Mouse (Mus musculus) limb, embryonic 10.5 days (tissue): ENCODE data around the gene Hist2h2aa2. TPM values are rescaled to one million over a fixed set of nuclear protein-coding genes. Genes with fewer than 3 reads are reported as not detected.
A peak's percentile ranks its signal among the peaks of the same experiment; 100 is the strongest.
"Not testable (repeated sequence)": the region's sequence is repeated elsewhere in the genome, so short reads cannot be mapped to it uniquely, and the experiment has no call there.

Source experiments
- DNase-seq: peaks from one replicate; pipeline ENCODE4 v3.0.0-alpha.2; 2017; ENCODE audit warnings: low spot score
- H3K27ac ChIP-seq: fragments of 300-500 bp; sonication (generic); 2 replicates; pipeline ENCODE4 v1.5.1; 2016; ENCODE audit warnings: mild to moderate bottlenecking
- H3K27me3 ChIP-seq: fragments of 300-500 bp; sonication (generic); 2 replicates; pipeline ENCODE4 v1.6.1; 2016; ENCODE audit warnings: low read depth, mild to moderate bottlenecking; ENCODE audit not compliant: poor library complexity, severe bottlenecking
- H3K36me3 ChIP-seq: fragments of 300-500 bp; sonication (generic); 2 replicates; pipeline ENCODE4 v1.6.1; 2016; ENCODE audit warnings: mild to moderate bottlenecking, moderate library complexity
- H3K4me1 ChIP-seq: fragments of 300-500 bp; sonication (generic); 2 replicates; pipeline ENCODE4 v1.6.1; 2016
- H3K4me3 ChIP-seq: fragments of 300-500 bp; sonication (generic); 2 replicates; pipeline ENCODE4 v1.5.1; 2016; ENCODE audit warnings: mild to moderate bottlenecking, moderate library complexity
- H3K9me3 ChIP-seq: fragments of 300-500 bp; sonication (generic); replicated peaks from 2 replicates; pipeline ENCODE4 v1.6.1; 2016; ENCODE audit warnings: mild to moderate bottlenecking
- WGBS: fragments of 180-500 bp; shearing (Covaris S2); methylation state at CpG from one replicate; pipeline ENCODE4 v1.1.7; 2016; 5-methylcytosine and 5-hydroxymethylcytosine counted together
- polyA plus RNA-seq: library from polyadenylated mRNA; unstranded; fragments of >200 nt; fragmentation: Nextera tagmentation; extraction: Ambion mirVana; gene quantifications from 2 replicates; pipeline ENCODE4 v1.2.1, GENCODE M21; 2016

Hist2h2aa2 gene
- polyA plus RNA-seq, 1 experiment from 2014 or later: 27.3 TPM

DNA sequence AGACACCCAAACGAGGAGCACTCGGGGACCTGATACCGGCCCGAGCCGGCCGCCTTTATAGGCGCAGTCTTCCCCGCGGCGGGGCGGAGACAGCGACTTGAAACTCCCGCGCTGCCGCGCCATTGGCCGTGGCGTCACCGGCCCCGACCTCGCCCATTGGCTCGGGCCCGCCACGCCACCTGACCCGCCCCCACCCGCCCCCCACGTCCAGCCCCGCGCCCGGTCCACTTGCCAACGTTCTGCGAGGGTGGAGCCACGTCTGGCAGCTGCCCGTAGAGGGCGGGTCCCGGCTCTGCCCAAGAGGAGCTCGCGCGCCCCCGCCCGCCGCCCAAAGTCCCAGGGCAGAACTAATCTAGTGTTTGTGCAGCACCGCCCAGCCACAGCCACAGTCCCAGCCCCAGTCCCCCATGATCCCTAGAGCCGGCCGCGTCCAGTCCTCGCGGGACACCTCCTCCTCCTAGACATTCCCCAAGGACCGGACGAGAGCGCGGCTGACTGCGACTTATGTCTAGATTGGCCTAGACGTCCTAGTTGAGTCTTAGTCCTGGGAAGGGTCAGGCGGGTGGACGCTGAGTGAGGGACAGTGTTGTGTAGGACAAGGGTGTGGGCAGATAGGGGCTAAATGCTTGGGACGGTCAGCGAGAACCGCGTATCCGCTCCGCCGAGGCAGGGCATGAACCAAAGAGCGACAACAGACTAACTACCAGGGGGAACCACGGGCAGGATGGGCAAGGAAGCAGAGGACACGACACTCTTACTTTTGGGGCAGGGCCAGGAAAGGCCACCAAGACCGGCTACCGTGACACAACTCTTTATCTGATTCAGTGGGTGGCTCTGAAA lies 902 bp downstream of the Hist2h2aa2 start, which contains the start of gene Hist2h3c2:
TSS of gene Hist2h3c2 (minus strand) at position 174 of the 840 bp plus-strand sequence.
- WGBS: under 1% methylated on average over 12 of the region's 68 CpGs
- Histone ChIP-seq H3K4me3 (peak within 1 kb of the TSS; percentile 57), H3K4me1 (peaks cover 39% of the 10 kb centered on the region), H3K27ac (peak within 1 kb of the TSS; percentile 90)
- not testable (repeated sequence) for H3K36me3 ChIP-seq, H3K9me3 ChIP-seq, DNase-seq, H3K27me3 ChIP-seq

DNA sequence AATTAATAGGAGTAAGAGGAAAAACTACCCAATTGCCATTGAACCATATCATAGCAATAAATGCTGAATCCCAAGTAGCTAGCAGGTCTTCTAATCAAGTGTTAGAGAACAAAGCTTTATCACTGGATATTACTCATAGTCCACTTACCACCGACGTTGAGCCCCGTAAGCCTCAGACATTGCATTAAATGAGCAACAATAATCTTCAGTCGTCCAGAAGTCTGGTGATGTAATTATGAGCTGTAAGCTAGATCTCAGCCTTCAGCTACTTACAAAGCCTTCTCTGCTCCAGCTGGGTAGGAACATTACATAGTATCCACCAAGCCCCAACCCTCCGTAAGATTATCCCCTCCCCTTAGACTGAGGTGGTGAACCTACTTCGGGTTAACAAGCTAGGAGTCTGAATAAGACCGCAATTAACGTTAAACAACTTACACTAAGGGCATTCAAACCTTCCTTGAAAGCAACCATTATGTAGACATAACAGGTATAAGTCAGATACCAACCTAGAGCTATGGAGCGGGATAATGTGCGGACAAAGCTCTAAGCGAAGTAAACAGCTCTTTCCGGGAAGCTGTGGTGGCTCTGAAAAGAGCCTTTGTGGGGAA lies 2.1 kb downstream of the Hist2h2aa2 start:
- H3K27ac ChIP-seq: peak overlapping the region; percentile 90
- peak overlapping the region; percentile 57 for H3K4me3 ChIP-seq
- H3K4me1 ChIP-seq: peaks cover 28% of the 10 kb centered on the region
- H3K27me3 ChIP-seq: no peaks in the 10 kb centered on the region
- peak; percentile 43 for DNase-seq
- WGBS: under 1% methylated on average over 12 of the region's 12 CpGs
- no peaks in the 10 kb centered on the region for H3K9me3 ChIP-seq
- no peaks in the 10 kb centered on the region for H3K36me3 ChIP-seq

DNA sequence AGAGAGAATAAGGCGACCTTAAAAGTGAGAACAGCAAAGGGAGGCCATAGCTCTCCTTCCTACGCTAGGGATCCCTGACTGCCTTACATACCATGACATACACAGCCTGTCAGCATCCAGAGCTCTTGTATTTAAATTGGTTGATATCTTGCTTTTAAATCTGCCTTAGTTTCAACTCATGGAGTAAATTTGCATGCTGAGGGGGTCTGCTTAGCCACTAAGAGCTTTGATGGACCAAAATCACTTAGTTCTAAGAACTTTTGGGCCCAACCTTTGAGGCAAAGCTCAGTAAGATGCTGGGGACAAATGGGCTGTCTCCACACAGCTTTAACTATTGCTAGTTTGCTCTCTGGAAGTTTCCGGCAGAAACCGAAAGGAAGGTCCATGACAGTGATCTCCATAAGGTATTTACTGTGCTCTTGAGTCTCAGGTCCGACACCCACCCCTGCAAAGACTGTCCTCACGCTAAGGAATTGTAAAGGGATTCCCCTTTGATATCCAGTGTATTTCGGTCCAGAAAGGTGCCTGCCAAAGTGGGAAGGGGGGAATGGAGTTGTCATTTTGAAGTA lies 2.7 kb downstream of the Hist2h2aa2 start:
- peak; percentile 49 for DNase-seq
- H3K4me1 ChIP-seq: peaks cover 22% of the 10 kb centered on the region
- H3K9me3 ChIP-seq: no peaks in the 10 kb centered on the region
- WGBS: 31% methylated on average over 7 of the region's 7 CpGs
- H3K27ac ChIP-seq: peak overlapping the region; percentile 90
- H3K27me3 ChIP-seq: no peaks in the 10 kb centered on the region
- H3K36me3 ChIP-seq: no peaks in the 10 kb centered on the region
- peak overlapping the region; percentile 57 for H3K4me3 ChIP-seq

DNA sequence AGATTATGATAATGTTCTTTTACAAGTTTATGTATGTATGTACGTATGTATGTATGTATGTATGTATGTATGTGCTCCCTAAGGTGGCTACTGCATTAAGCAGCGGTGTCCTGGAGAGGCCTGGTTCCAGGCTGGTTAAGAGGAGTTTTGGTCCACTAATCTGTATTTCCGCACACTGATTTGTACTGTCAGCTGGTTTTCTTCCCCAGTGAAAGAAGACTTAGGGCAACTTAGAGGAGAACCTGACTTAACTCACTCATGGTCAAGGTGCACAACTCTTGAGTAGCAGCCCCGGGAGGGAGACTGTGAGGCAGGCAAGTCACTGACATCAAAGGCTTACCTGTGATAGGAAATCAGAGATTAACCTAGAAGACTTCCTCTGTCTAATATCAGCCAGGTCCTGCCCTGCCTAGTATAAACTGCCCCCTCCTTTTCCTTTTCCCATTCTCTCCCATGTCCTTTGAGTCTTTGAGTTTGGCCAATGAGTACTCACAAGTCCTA lies 3.2 kb downstream of the Hist2h2aa2 start:
- peaks cover 19% of the 10 kb centered on the region for H3K4me1 ChIP-seq
- peak overlapping the region; percentile 90 for H3K27ac ChIP-seq
- peak overlapping the region; percentile 57 for H3K4me3 ChIP-seq
- H3K9me3 ChIP-seq: no peaks in the 10 kb centered on the region
- no peaks in the 10 kb centered on the region for H3K27me3 ChIP-seq
- DNase-seq: peak; percentile 40
- WGBS: 87% methylated on average over 4 of the region's 4 CpGs
- H3K36me3 ChIP-seq: no peaks in the 10 kb centered on the region

DNA sequence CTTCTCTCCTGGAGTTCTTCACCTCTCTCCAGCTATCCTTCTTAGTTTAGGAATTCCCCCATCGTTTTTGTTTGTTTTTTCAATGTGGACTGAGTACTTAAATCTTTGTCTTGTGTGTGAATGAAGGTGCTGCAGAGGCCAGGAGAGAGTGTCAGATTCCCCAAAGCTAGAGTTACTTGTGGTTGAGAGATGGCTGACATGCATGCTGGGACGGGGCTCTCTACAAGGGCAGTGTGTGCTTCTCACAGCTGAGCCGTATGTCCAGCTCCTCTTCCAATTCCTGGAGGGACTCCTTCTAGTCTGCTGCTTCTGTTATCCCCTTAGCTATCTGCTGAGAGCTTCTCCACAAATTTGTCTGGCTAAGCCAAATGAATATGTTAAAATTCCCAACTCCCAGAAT lies 4.2 kb downstream of the Hist2h2aa2 start:
- no peak for DNase-seq
- Histone ChIP-seq H3K36me3 (no peaks in the 10 kb centered on the region), H3K9me3 (no peaks in the 10 kb centered on the region), H3K4me3 (no peak overlapping the region; the same call in 1 of the 2 replicates), H3K27ac (no peak overlapping the region), H3K27me3 (no peaks in the 10 kb centered on the region), H3K4me1 (peaks cover 15% of the 10 kb centered on the region)
- WGBS: 67% methylated on average over 3 of the region's 3 CpGs

DNA sequence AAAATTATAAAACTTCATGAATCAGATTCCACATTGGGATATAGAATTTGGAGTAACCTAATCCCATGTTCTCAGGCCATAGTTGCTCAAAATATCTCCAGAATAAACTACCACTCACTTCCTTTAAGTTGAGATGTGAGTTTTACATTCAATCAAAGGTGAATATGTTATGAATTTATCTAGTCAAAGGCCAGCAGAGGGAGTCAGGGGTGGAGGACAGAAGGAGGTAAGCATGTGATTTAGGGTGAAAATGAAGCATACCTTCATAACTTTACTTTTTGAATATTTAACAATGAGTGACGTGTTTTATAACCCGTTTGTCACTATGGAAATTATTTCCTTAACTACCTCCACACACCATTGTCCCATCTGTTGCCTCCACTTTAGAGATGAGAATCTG lies 5.2 kb downstream of the Hist2h2aa2 start:
- Histone ChIP-seq H3K27ac (no peak overlapping the region), H3K36me3 (no peaks in the 10 kb centered on the region), H3K4me1 (peaks cover 12% of the 10 kb centered on the region), H3K9me3 (no peaks in the 10 kb centered on the region), H3K4me3 (no peak overlapping the region), H3K27me3 (no peaks in the 10 kb centered on the region)
- WGBS: 87% methylated on average over 2 of the region's 2 CpGs
- DNase-seq: no peak

DNA sequence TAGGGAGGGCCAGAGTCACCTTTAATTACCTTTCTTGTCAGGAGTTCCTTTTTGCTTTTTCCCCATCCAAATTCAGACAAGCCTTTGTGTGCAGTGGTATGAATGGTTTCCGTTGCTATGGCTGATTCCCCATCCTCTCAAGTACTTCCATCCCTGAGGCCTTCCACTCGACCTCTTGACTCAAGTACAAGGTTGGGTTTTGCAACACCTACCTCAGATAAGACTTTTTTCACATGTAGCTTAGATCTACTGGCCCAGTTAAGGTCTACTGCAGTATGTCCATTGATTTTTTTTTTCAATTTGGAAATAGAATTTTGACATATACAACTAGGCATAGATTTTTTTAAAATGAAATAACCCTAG lies 8.3 kb downstream of the Hist2h2aa2 start:
- no peaks in the 10 kb centered on the region for H3K9me3 ChIP-seq
- no peaks in the 10 kb centered on the region for H3K36me3 ChIP-seq
- WGBS: 68% methylated on average over 2 of the region's 2 CpGs
- no peak overlapping the region for H3K27ac ChIP-seq
- peaks cover under 1% of the 10 kb centered on the region; the same call in 1 of the 2 replicates for H3K4me1 ChIP-seq
- H3K4me3 ChIP-seq: no peak overlapping the region
- no peak for DNase-seq
- no peaks in the 10 kb centered on the region for H3K27me3 ChIP-seq

DNA sequence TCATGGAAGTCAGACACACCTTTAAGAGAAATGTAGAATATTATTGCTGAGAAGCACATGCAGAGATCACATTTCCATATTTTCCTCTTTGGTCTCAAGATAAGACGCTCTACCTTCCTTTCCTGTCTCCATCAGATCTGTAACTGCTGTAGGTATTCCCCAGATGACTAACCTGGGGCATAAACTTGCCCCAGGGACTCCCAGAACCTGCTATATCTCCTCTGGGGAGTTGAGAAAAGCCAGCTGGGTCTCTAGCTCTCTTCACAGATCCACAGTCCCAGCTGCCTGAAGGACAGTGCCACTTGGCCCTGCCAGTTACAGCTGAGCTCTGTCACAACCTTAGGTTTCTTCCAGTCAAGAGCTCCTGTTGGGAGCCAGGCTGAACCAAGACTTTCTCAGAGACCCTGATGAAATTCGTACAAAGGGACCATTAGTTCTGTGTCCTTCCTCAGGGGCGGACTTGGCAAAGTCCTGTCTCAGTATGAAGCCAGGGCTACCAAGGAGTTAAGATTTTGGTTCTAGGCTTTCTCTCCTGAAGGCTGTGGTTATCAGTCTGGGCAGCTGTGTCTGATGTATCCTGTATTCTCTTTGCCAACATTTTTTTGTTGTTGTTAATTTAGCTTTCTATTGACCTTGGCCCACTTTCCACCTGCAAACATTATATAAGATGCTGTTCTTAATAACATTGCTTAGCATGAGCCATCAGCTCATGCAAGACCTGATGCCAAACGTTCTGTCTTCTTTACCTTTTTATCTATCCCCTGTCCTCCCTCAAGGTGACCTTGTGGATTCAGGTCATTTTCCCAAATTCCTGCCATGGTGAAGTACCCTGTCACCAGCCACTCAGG lies 8.9 kb downstream of the Hist2h2aa2 start:
- no peak overlapping the region for H3K4me3 ChIP-seq
- H3K27me3 ChIP-seq: no peaks in the 10 kb centered on the region
- no peak for DNase-seq
- H3K27ac ChIP-seq: no peak overlapping the region
- H3K4me1 ChIP-seq: peaks cover 2% of the 10 kb centered on the region; the same call in 1 of the 2 replicates
- no peaks in the 10 kb centered on the region for H3K9me3 ChIP-seq
- 78% methylated on average over 4 of the region's 4 CpGs for WGBS
- no peaks in the 10 kb centered on the region for H3K36me3 ChIP-seq

DNA sequence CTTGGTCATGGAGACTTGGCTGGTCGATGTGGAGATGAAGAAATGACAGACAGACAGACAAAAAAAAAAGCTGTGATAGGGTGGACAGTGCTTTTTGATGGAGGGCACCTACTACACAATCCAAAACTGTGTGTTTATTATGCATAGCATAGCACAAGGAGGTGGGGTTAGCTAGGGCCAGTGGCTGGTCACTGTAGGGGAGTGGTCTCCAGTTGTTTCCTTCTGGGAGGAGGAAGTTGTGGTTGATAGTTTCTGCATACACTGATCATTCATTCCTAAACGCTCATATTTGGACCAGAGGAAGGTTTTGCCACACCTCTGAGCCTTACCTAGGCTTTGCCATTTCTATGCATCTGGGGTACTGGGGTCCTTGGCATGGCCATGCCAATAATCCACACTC lies 9.7 kb downstream of the Hist2h2aa2 start:
- Histone ChIP-seq H3K27ac (no peak overlapping the region), H3K27me3 (no peaks in the 10 kb centered on the region), H3K4me1 (peaks cover 8% of the 10 kb centered on the region), H3K36me3 (no peaks in the 10 kb centered on the region), H3K9me3 (no peaks in the 10 kb centered on the region), H3K4me3 (no peak overlapping the region)
- WGBS: 86% methylated on average over 2 of the region's 2 CpGs
- DNase-seq: no peak

DNA sequence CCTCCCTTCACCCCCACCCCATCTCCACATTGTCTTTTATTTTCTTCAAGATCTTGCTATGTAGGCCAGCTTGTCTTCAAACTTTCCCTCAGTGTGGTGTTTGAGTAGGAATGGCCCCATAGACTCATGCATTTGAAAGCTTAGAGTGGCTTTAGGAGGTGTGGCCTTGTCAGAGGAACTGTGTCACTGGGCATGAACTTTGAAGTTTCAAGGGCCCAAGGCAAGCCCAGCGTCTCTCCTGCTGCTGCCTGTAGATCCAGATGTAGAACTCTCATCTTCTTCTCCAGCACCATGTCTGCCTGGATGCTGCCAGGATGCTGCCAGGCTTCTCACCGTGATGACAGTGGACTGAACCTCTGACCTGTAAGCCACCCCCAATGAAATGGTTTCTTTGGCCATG lies 11.2 kb downstream of the Hist2h2aa2 start:
- H3K4me1 ChIP-seq: peaks cover 11% of the 10 kb centered on the region
- no peak for DNase-seq
- H3K4me3 ChIP-seq: no peak overlapping the region
- no peaks in the 10 kb centered on the region for H3K27me3 ChIP-seq
- no peak overlapping the region for H3K27ac ChIP-seq
- no peaks in the 10 kb centered on the region for H3K36me3 ChIP-seq
- WGBS: 66% methylated on average over 2 of the region's 2 CpGs
- no peaks in the 10 kb centered on the region for H3K9me3 ChIP-seq

DNA sequence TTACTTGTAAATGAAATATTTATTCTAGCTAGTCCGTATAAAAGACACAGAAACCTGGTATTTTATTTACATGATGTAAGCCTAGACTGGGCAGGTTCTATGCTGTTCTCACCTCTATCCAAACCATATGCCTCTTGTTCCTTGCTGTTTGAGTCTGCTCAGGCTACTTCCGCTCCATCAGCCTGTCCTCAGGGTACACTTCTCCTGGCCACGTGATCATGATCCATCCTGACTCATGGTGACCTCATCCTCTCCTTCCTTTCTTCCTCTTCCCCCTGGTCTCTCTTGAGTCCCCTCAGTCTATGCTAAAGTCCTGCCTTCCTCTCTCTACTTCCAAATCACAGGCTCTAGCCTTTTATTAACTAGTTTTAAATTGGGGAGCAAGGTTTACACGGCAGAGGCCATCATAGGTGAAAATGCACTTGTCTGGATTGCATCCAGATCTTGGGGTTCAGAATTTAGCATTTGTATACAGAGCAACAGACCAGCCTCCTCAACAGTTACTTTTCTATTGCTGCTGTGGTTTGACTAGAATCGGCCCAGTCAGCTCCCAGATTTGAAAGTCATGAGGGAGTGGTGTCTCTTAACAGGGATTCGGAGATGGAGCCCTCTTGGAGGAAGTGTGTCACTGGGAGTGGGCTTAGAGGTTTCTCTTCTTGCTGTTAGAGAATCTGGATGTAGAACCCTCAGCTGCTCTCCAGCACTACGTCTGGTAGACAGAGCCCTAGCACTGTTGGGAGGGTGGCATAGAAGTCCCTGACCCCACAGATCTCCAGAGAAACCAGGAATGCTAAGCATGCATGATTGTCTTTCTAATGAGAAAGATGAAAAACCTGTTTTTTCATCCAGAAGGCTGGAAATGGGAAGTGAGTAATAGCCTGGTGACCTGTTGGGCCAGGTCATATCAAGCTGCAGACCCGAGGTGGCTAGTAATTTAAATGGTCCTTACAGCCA lies 13.1 kb downstream of the Hist2h2aa2 start:
- no peaks in the 10 kb centered on the region for H3K27me3 ChIP-seq

More for the DNA sequence above, 13.1 kb downstream of the Hist2h2aa2 start:
- Histone ChIP-seq H3K9me3 (no peaks in the 10 kb centered on the region), H3K4me1 (peaks cover 15% of the 10 kb centered on the region), H3K36me3 (no peaks in the 10 kb centered on the region), H3K4me3 (no peak overlapping the region), H3K27ac (peak overlapping the region; percentile 51)
- 71% methylated on average over 8 of the region's 8 CpGs for WGBS
- DNase-seq: no peak
